Mouse (Mus musculus) cerebellum, adult 11-12 months (tissue): ENCODE measurements around the gene Fam76b.

Experiments used
- DNase-seq: peaks from one replicate; pipeline ENCODE4 v3.0.0; 2022

Fam76b gene

GRCm38 (mm10) chr9:13874359-13874758, 46.8 kb downstream of the Fam76b start:
- no peak for DNase-seq

GRCm38 (mm10) chr9:13875340-13875739, 47.8 kb downstream of the Fam76b start:
- DNase-seq: no peak

GRCm38 (mm10) chr9:13880761-13881160, 53.2 kb downstream of the Fam76b start:
- DNase-seq: no peak

DNA sequence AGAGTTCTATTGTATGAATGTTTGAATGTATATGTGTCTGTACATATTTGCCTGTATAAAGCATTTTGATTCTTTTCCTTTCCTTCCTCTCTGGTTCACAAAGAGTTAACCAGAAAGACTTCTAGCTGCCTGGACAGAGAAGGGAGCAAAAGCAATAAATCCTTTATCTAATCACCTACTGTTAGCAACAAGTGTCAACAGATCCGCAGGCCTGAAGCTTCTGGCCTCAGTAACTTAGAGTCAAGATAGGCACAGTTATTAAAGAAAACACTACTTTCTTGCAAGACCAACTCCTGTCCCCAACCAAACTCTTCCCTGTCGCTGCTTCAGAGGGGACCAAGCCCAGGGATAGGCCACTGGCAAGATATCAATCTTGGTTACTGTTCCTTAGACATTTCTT, 55.0 kb downstream of the Fam76b start:
- no peak for DNase-seq

- DNase-seq: no peak
Measured at GRCm38 (mm10) chr9:13888981-13889380, 61.5 kb downstream of the Fam76b start.

DNA sequence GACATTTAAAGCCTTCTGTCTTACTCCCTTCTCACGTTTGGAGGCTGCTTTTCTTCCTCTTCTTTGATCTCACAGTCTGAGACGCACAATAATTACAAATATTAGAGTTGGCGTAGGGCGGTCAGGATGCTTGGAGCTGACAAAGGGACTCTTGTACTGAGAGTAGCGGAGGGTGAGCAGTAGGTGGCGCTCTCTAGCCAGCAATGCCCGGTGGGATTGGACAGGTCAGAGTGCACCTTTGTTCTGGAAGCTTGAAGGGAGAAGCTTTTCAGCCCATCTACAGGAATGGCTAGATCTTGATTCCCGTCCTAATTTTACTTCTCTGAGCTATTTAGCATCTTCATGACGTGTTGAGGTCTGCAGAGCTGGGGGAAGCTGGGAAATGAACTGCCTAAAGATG, 62.1 kb downstream of the Fam76b start:
- peak; percentile 46 for DNase-seq

DNA sequence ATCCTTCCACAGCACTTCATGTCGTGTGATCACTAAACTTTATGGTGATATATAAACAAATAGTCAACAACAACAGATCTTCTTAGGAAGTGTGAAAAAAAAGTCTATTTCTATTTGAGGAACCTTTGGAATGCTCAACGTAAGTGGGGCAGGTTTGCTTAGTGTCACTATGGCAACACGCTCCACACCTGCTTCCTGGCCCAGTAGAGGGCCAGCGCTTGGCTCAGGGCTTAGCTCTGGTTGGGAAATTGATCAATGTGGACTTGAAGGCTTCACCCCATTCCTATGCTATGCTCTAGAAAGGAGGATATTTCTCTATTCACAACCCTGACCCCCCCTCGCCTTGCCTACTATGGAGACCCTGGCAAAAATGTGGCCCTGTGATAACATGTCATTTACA, 62.7 kb downstream of the Fam76b start:
- no peak for DNase-seq

GRCm38 (mm10) chr9:13891888-13892287, 64.4 kb downstream of the Fam76b start:
- DNase-seq: no peak

DNA sequence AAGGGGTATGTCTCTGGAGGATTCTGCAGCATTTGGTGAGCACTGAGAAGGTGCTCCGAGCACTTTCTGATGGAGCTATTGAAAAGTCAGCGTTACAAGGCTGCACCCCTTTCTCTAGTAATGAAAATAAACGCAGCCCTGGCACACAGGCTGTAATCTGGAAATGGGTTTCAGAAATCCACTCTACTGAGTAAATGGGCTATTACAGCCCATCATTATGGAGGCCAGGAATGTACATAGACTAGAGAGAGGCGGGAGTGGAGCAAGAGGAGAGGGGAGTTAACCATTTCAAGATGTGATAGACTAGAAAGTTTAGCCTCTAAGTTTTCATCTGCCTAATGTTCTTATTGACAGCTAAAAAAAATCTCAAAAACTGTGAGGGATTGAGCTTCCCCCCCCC, 65.5 kb downstream of the Fam76b start:
- no peak for DNase-seq

DNA sequence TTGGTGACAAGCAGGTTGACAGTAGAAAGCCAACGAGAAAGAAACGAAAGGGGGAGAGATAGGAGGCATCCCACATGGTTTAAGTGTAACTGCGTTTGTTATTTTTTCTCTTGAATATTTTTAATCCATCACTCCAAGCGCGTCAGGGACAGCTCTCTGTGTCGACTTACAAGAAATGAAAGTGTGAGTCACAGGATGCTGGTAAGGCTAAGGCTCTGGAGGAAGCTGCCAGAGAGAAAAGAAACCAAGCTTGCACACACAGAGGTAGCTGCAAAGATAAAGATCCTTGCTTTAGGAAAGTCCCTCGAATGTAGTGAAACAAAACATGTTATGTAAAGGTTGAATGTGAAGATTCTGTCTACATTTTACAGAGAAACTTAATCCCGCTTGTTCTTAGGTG, 67.0 kb downstream of the Fam76b start:
- no peak for DNase-seq

DNA sequence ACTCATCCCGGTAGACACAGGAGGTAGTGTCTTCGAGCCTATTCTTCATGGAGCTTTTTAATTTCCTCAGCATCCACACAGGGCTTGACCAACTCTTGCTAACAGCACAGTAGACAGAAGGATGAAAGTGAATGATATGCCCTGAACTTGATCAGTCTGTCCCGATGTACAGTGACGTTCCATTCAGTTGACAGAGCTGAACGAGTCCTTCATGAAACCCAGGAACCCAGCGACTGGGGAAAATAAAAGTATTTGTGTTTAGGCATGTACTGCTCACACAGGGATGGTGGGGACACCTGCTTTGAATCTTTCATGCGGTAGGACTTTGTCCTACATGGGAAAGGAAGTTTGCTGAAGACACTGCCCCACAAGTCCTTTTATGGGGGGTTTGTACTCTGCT, 67.4 kb downstream of the Fam76b start:
- DNase-seq: no peak

DNA sequence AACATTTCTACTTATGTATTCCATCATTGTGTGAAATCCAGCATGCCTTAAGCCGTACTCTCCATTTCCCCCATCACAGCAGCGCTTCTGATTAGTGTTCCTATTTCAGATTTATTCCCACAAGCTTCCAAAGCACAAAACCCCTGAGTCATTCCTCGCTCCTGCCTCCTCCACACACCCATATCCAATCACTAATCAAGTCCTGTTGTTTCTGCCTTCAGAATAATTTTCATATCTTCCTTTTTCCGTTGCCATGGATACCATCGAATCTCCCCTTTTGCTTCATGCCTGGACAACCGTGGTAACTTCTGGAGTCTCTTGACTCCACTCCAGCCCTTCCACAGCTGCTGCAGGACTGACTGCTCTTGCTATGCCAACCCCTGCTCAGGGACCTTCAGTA, 68.5 kb downstream of the Fam76b start:
- no peak for DNase-seq

DNA sequence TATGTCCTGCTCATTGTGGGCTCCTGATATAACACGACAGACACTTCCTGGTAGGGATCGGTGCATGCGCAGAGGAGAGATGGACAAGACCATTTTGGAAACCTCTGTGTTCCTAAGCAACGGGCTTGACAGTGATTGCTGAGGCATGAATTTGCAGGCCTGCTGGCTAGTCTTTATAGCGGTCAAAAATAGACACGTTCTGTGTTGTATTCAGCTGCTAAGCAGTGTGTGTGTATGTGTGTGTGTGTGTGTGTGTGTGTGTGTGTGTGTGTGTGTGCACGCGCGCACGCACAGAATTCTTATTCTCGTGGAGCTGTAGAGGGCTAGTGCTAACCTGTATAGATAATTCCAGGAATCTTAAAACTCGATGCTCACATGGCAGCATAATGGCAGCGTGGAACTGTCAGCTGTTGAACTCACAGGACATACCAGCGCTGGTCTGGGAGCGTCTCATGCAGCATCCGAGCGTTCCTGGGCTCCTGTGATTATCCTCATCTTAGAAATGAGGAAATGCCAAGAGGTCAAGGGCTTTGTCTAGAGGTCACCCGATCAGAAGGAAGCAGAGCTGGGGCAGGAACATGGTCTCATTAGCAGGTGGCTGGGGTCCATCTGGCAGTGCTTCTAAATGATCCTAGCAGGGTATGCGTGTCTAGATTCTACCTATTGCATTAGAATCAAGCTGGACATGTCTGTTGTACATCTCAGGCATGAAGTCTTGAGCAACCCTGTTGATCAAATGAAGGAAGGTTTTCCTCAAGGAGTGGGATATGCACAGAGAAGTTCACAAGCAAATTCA, 71.2 kb downstream of the Fam76b start:
- peak; percentile 28 for DNase-seq

DNA sequence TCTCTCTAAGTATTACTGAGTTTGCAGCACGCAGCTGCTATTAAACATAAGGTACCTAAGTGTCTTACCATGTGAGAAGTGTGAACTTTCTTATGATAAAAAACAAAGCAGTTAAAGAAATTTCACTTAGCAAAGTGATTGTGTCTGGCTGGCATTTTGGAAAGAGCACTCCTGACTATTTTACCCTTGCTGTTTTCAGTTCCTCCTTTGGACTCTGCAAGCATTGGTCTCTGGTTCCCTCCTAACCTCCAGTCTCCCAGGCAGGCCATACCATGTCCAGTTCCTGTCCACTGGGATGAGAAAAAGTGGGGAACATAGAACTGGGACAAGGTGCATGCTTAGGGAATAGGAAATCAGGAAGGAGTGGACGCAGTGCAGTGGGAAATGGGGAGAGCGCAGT, 74.5 kb downstream of the Fam76b start:
- no peak for DNase-seq

DNA sequence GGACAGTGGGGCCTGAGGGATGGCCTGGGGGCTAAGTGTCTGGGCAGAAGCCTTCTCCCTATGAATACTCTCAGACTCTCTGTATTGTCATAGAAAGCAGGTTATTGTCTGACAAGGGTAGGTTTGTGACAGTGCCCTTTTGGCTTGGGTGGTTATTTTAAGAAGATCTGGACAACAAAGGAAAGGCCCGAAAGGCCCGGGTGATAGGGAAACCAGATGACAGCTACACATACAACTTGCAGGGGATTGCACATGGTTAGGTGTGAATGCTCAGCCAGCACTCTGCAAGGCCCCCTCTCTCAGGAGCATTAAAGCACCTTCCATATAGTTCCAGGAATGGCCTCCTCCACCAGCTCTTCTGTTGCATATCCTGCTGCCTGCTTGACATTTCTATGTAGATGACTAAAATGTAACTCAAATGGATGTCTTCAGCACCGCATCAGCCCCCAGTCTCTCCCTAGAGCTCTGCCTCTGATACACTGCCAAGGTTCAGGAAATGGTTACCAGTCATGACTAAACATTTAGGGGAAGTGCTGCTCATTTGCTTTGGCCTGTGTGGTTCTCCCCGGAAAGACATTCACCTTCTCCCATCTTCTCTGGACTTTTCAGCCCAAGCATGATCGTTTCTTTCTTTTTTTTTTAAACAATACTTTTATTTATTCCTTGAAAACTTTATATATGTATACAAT, 76.7 kb downstream of the Fam76b start:
- no peak for DNase-seq
